Mouse (Mus musculus): ENCODE measurements around the gene Slc25a25. TPM values are rescaled to one million over a fixed set of nuclear protein-coding genes. Genes with fewer than 3 reads are reported as not detected.

The Slc25a25 gene
- polyA plus RNA-seq, 1 experiment from 2014 or later, result 46.2 TPM

- Histone ChIP-seq H3K9ac (no peak overlapping the region; the same call in 1 of the 2 replicates), H3K4me2 (no peak overlapping the region), H3K27me3 (no peaks in the 10 kb centered on the region), H3K9me3 (no peaks in the 10 kb centered on the region), H3K36me3 (peaks cover 12% of the 10 kb centered on the region; the same call in 1 of the 2 replicates), H3K27ac (no peak overlapping the region), H3K4me1 (replicated peaks) (peaks cover 40% of the 10 kb centered on the region), H3K4me3 (no peak overlapping the region)
- WGBS, result 84% methylated on average over 5 of the region's 5 CpGs
- ATAC-seq (ENCODE audit: low FRiP score), result no peak
Observed at GRCm38 (mm10) chr2:32453641-32454303, 2.5 kb upstream of the Slc25a25 start.

GRCm38 (mm10) chr2:32452441-32452971, 1.3 kb upstream of the Slc25a25 start:
- H3K27ac ChIP-seq, result peak overlapping the region; percentile 52
- peak overlapping the region; percentile 77 for H3K4me3 ChIP-seq
- H3K4me2 ChIP-seq, result peak overlapping the region; percentile 79
- H3K36me3 ChIP-seq, result peaks cover 12% of the 10 kb centered on the region; the same call in 1 of the 2 replicates
- H3K27me3 ChIP-seq, result no peaks in the 10 kb centered on the region
- ATAC-seq (ENCODE audit: low FRiP score), result peak; percentile 9
- no peaks in the 10 kb centered on the region for H3K9me3 ChIP-seq
- peaks cover 42% of the 10 kb centered on the region for H3K4me1 ChIP-seq (replicated peaks)
- no peak overlapping the region for H3K9ac ChIP-seq
- 95% methylated on average over 16 of the region's 16 CpGs for WGBS

GRCm38 (mm10) chr2:32451870-32452372, 676 bp upstream of the Slc25a25 start:
- 0% methylated on average over 25 of the region's 25 CpGs for WGBS
- H3K36me3 ChIP-seq, result peaks cover 12% of the 10 kb centered on the region; the same call in 1 of the 2 replicates
- peak overlapping the region; percentile 87 for H3K9ac ChIP-seq
- peak overlapping the region; percentile 77 for H3K4me3 ChIP-seq
- H3K4me1 ChIP-seq (replicated peaks), result peaks cover 45% of the 10 kb centered on the region
- H3K27me3 ChIP-seq, result no peaks in the 10 kb centered on the region
- peak overlapping the region; percentile 79 for H3K4me2 ChIP-seq
- peak; percentile 97 for ATAC-seq (ENCODE audit: low FRiP score)
- no peaks in the 10 kb centered on the region for H3K9me3 ChIP-seq
- peak overlapping the region; percentile 96 for H3K27ac ChIP-seq

- ATAC-seq (ENCODE audit: low FRiP score), result no peak
- peak within 1 kb of the TSS; percentile 79 for H3K4me2 ChIP-seq
- H3K4me3 ChIP-seq, result peak within 1 kb of the TSS; percentile 77
- 0 out of 2 replicates have a peak, but pooled peaks cover 3% of the 10 kb centered on the region for H3K36me3 ChIP-seq
- peaks cover 45% of the 10 kb centered on the region for H3K4me1 ChIP-seq (replicated peaks)
- 78% methylated on average over 15 of the region's 15 CpGs for WGBS
- H3K9ac ChIP-seq, result peak within 1 kb of the TSS; percentile 87
- H3K9me3 ChIP-seq, result no peaks in the 10 kb centered on the region
- H3K27ac ChIP-seq, result peak within 1 kb of the TSS; percentile 96
- H3K27me3 ChIP-seq, result no peaks in the 10 kb centered on the region
Observed at GRCm38 (mm10) chr2:32449761-32450754, 1.2 kb downstream of the Slc25a25 start, which contains the start of gene Naif1. Gene Naif1, plus strand, starts transcription at chr2:32450457.

GRCm38 (mm10) chr2:32448480-32448879, 2.8 kb downstream of the Slc25a25 start:
- Histone ChIP-seq H3K27me3 (no peaks in the 10 kb centered on the region), H3K9me3 (no peaks in the 10 kb centered on the region), H3K9ac (no peak overlapping the region; the same call in 1 of the 2 replicates), H3K36me3 (peaks cover 3% of the 10 kb centered on the region; the same call in 1 of the 2 replicates), H3K4me2 (no peak overlapping the region), H3K4me1 (replicated peaks) (peaks cover 33% of the 10 kb centered on the region), H3K4me3 (no peak overlapping the region), H3K27ac (no peak overlapping the region)
- WGBS, result 94% methylated on average over 1 of the region's 1 CpGs
- ATAC-seq (ENCODE audit: low FRiP score), result no peak

- no peaks in the 10 kb centered on the region for H3K9me3 ChIP-seq
- no peak for ATAC-seq (ENCODE audit: low FRiP score)
Observed at GRCm38 (mm10) chr2:32447264-32447936, 3.8 kb downstream of the Slc25a25 start.

GRCm38 (mm10) chr2:32445535-32445934, 5.7 kb downstream of the Slc25a25 start:
- Histone ChIP-seq H3K36me3 (peaks cover 3% of the 10 kb centered on the region; the same call in 1 of the 2 replicates), H3K9ac (peak overlapping the region; percentile 24; the same call in 1 of the 2 replicates), H3K27me3 (no peaks in the 10 kb centered on the region), H3K4me1 (replicated peaks) (peaks cover 25% of the 10 kb centered on the region), H3K27ac (no peak overlapping the region), H3K9me3 (no peaks in the 10 kb centered on the region), H3K4me2 (no peak overlapping the region), H3K4me3 (no peak overlapping the region)
- no peak for ATAC-seq (ENCODE audit: low FRiP score)
- 79% methylated on average over 1 of the region's 1 CpGs for WGBS

More at GRCm38 (mm10) chr2:32447264-32447936, 3.8 kb downstream of the Slc25a25 start:
- WGBS, result 70% methylated on average over 9 of the region's 9 CpGs
- peaks cover 3% of the 10 kb centered on the region; the same call in 1 of the 2 replicates for H3K36me3 ChIP-seq
- peak overlapping the region; percentile 66 for H3K27ac ChIP-seq
- peaks cover 24% of the 10 kb centered on the region for H3K4me1 ChIP-seq (replicated peaks)
- H3K4me3 ChIP-seq, result no peak overlapping the region
- no peak overlapping the region for H3K4me2 ChIP-seq
- H3K9ac ChIP-seq, result 0 out of 2 replicates have a peak overlapping the region, but pooled peaks have one; percentile 7
- no peaks in the 10 kb centered on the region for H3K27me3 ChIP-seq

GRCm38 (mm10) chr2:32441550-32441949, 9.7 kb downstream of the Slc25a25 start:
- Histone ChIP-seq H3K4me3 (no peak overlapping the region), H3K4me2 (no peak overlapping the region), H3K4me1 (replicated peaks) (peaks cover 36% of the 10 kb centered on the region), H3K9ac (no peak overlapping the region), H3K27me3 (no peaks in the 10 kb centered on the region), H3K27ac (no peak overlapping the region), H3K9me3 (no peaks in the 10 kb centered on the region), H3K36me3 (peaks cover 3% of the 10 kb centered on the region; the same call in 1 of the 2 replicates)
- 94% methylated on average over 2 of the region's 2 CpGs for WGBS
- ATAC-seq (ENCODE audit: low FRiP score), result no peak

- no peaks in the 10 kb centered on the region for H3K9me3 ChIP-seq
- 79% methylated on average over 1 of the region's 1 CpGs for WGBS
- H3K4me1 ChIP-seq (replicated peaks), result peaks cover 36% of the 10 kb centered on the region
- H3K27me3 ChIP-seq, result no peaks in the 10 kb centered on the region
- no peak overlapping the region for H3K4me3 ChIP-seq
- peaks cover 2% of the 10 kb centered on the region; the same call in 1 of the 2 replicates for H3K36me3 ChIP-seq
- no peak overlapping the region for H3K9ac ChIP-seq
- no peak for ATAC-seq (ENCODE audit: low FRiP score)
- H3K27ac ChIP-seq, result peak overlapping the region; percentile 48; the same call in 1 of the 2 replicates
- no peak overlapping the region for H3K4me2 ChIP-seq
Observed at GRCm38 (mm10) chr2:32440632-32441031, 10.6 kb downstream of the Slc25a25 start.

- WGBS, result 56% methylated on average over 2 of the region's 2 CpGs
- peak overlapping the region; percentile 58; the same call in 1 of the 2 replicates for H3K27ac ChIP-seq
- no peaks in the 10 kb centered on the region for H3K9me3 ChIP-seq
- H3K36me3 ChIP-seq, result no peaks in the 10 kb centered on the region; the same call in 1 of the 2 replicates
- H3K4me3 ChIP-seq, result no peak overlapping the region
- ATAC-seq (ENCODE audit: low FRiP score), result no peak
- no peak overlapping the region for H3K9ac ChIP-seq
- peaks cover 36% of the 10 kb centered on the region for H3K4me1 ChIP-seq (replicated peaks)
- H3K4me2 ChIP-seq, result no peak overlapping the region
- no peaks in the 10 kb centered on the region for H3K27me3 ChIP-seq
Observed at GRCm38 (mm10) chr2:32440164-32440563, 11.1 kb downstream of the Slc25a25 start.

GRCm38 (mm10) chr2:32439177-32439576, 12.1 kb downstream of the Slc25a25 start:
- Histone ChIP-seq H3K27ac (no peak overlapping the region), H3K4me1 (replicated peaks) (peaks cover 36% of the 10 kb centered on the region), H3K9ac (no peak overlapping the region), H3K4me2 (no peak overlapping the region), H3K36me3 (no peaks in the 10 kb centered on the region; the same call in 1 of the 2 replicates), H3K27me3 (no peaks in the 10 kb centered on the region), H3K4me3 (no peak overlapping the region), H3K9me3 (no peaks in the 10 kb centered on the region)
- WGBS, result 38% methylated on average over 6 of the region's 6 CpGs
- no peak for ATAC-seq (ENCODE audit: low FRiP score)
